Mouse (Mus musculus): ENCODE measurements around the gene Rasgrf1. TPM values are rescaled to one million over a fixed set of nuclear protein-coding genes. Genes with fewer than 3 reads are reported as not detected.

Rasgrf1 gene
- polyA plus RNA-seq, 1 experiment = 0.22 TPM

GRCm38 (mm10) chr9:89953596-89954215 lies 44.0 kb downstream of the Rasgrf1 start:
- no peak for DNase-seq
- 93% methylated on average over 22 of the region's 22 CpGs for WGBS

DNA sequence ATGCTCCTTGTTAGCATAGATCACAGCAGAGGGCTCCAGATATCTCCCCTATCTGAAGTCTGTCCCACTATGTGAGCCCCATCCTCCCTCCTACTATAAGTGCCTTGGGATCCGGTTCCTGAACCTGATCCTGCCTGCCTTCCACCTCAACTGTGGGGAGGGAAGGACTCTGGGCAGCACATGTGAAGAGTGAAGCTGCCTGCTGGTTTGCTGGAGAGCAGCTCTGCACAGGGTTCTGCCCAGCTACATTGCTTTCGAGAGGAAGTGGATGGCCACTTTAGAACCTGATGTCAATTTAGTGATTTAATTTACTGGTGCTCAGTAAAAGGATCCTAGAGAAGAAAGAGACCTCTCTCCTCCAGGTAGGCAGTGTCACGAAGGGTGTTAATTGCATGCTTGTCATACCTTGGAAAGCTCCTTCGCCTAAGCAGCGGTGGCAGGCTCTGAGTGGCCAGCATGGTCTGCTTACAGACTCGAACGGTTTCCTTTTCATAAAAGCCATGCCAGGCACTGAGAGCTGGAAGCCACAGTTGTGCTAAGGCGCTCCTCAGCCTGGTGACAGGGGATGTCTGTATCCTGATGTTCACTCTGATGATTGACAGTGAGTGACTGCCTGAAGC lies 45.3 kb downstream of the Rasgrf1 start:
- no peak for DNase-seq
- 62% methylated on average over 8 of the region's 8 CpGs for WGBS
- Histone ChIP-seq H3K4me3 (ENCODE audit: control insufficient read depth, insufficient read depth, low read length) (no peak overlapping the region), H3K36me3 (ENCODE audit: control insufficient read depth, insufficient read depth, low read length) (no peaks in the 10 kb centered on the region), H3K27me3 (ENCODE audit: control insufficient read depth, insufficient read depth, low read length) (no peaks in the 10 kb centered on the region), H3K27ac (ENCODE audit: control insufficient read depth, insufficient read depth, low read length) (no peak overlapping the region), H3K4me1 (replicated peaks; ENCODE audit: control insufficient read depth, insufficient read depth, low read length) (no peaks in the 10 kb centered on the region)
- TF ChIP-seq CTCF (IDR thresholded peaks at IDR 0.05; ENCODE audit: borderline replicate concordance, control insufficient read depth, extremely low read depth, insufficient read depth, low read length, poor library complexity) (no peak), POLR2A (IDR thresholded peaks at IDR 0.05; ENCODE audit: control insufficient read depth, extremely low read depth, insufficient read depth, low read length, poor library complexity) (no peak)

More at GRCm38 (mm10) chr9:89953596-89954215, 44.0 kb downstream of the Rasgrf1 start:
- Histone ChIP-seq H3K27ac (ENCODE audit: control insufficient read depth, insufficient read depth, low read length) (no peak overlapping the region), H3K4me3 (ENCODE audit: control insufficient read depth, insufficient read depth, low read length) (no peak overlapping the region), H3K27me3 (ENCODE audit: control insufficient read depth, insufficient read depth, low read length) (no peaks in the 10 kb centered on the region), H3K4me1 (replicated peaks; ENCODE audit: control insufficient read depth, insufficient read depth, low read length) (no peaks in the 10 kb centered on the region), H3K36me3 (ENCODE audit: control insufficient read depth, insufficient read depth, low read length) (no peaks in the 10 kb centered on the region)
- TF ChIP-seq POLR2A (IDR thresholded peaks at IDR 0.05; ENCODE audit: control insufficient read depth, extremely low read depth, insufficient read depth, low read length, poor library complexity) = no peak
- no peak for TF ChIP-seq CTCF (IDR thresholded peaks at IDR 0.05; ENCODE audit: borderline replicate concordance, control insufficient read depth, extremely low read depth, insufficient read depth, low read length, poor library complexity)

GRCm38 (mm10) chr9:89958959-89959358 lies 49.3 kb downstream of the Rasgrf1 start:
- no peak overlapping the region for H3K4me3 ChIP-seq (ENCODE audit: control insufficient read depth, insufficient read depth, low read length)
- 77% methylated on average over 2 of the region's 2 CpGs for WGBS
- H3K27ac ChIP-seq (ENCODE audit: control insufficient read depth, insufficient read depth, low read length) = no peak overlapping the region
- no peaks in the 10 kb centered on the region for H3K27me3 ChIP-seq (ENCODE audit: control insufficient read depth, insufficient read depth, low read length)
- no peaks in the 10 kb centered on the region for H3K36me3 ChIP-seq (ENCODE audit: control insufficient read depth, insufficient read depth, low read length)
- DNase-seq = no peak
- H3K4me1 ChIP-seq (replicated peaks; ENCODE audit: control insufficient read depth, insufficient read depth, low read length) = no peaks in the 10 kb centered on the region
- no peak for TF ChIP-seq CTCF (IDR thresholded peaks at IDR 0.05; ENCODE audit: borderline replicate concordance, control insufficient read depth, extremely low read depth, insufficient read depth, low read length, poor library complexity)
- TF ChIP-seq POLR2A (IDR thresholded peaks at IDR 0.05; ENCODE audit: control insufficient read depth, extremely low read depth, insufficient read depth, low read length, poor library complexity) = no peak

DNA sequence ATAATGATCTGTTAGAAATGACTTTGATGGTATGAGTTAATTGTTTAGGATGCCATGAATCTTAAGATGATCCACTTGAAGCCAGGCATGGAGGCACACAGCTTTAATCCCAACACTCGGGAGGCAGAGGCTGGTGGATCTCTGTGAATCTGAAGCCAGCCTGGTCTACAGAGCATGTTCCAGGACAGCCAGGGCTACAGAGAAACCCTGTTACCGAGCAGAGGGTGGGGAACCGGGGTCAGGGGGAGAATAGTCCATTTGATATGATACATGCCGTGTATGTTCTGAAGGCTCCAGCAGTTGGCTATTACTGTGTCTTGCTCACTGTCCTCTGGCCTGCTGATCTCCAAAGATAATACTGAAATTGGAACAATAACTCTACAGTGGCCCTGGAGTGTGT lies 54.4 kb downstream of the Rasgrf1 start:
- no peak for DNase-seq
- no peak overlapping the region for H3K4me3 ChIP-seq (ENCODE audit: control insufficient read depth, insufficient read depth, low read length)
- 88% methylated on average over 4 of the region's 4 CpGs for WGBS

GRCm38 (mm10) chr9:89967716-89968115 lies 58.0 kb downstream of the Rasgrf1 start:
- no peak for TF ChIP-seq CTCF (IDR thresholded peaks at IDR 0.05; ENCODE audit: borderline replicate concordance, control insufficient read depth, extremely low read depth, insufficient read depth, low read length, poor library complexity)
- TF ChIP-seq POLR2A (IDR thresholded peaks at IDR 0.05; ENCODE audit: control insufficient read depth, extremely low read depth, insufficient read depth, low read length, poor library complexity) = no peak
- H3K27ac ChIP-seq (ENCODE audit: control insufficient read depth, insufficient read depth, low read length) = no peak overlapping the region
- H3K36me3 ChIP-seq (ENCODE audit: control insufficient read depth, insufficient read depth, low read length) = no peaks in the 10 kb centered on the region
- H3K4me3 ChIP-seq (ENCODE audit: control insufficient read depth, insufficient read depth, low read length) = no peak overlapping the region
- no peak for DNase-seq
- no peaks in the 10 kb centered on the region for H3K27me3 ChIP-seq (ENCODE audit: control insufficient read depth, insufficient read depth, low read length)
- WGBS = 88% methylated on average over 4 of the region's 4 CpGs
- H3K4me1 ChIP-seq (replicated peaks; ENCODE audit: control insufficient read depth, insufficient read depth, low read length) = no peaks in the 10 kb centered on the region

More for the DNA sequence above, 54.4 kb downstream of the Rasgrf1 start:
- no peaks in the 10 kb centered on the region for H3K36me3 ChIP-seq (ENCODE audit: control insufficient read depth, insufficient read depth, low read length)
- H3K4me1 ChIP-seq (replicated peaks; ENCODE audit: control insufficient read depth, insufficient read depth, low read length) = no peaks in the 10 kb centered on the region
- H3K27me3 ChIP-seq (ENCODE audit: control insufficient read depth, insufficient read depth, low read length) = no peaks in the 10 kb centered on the region
- H3K27ac ChIP-seq (ENCODE audit: control insufficient read depth, insufficient read depth, low read length) = no peak overlapping the region
- TF ChIP-seq POLR2A (IDR thresholded peaks at IDR 0.05; ENCODE audit: control insufficient read depth, extremely low read depth, insufficient read depth, low read length, poor library complexity) (no peak), CTCF (IDR thresholded peaks at IDR 0.05; ENCODE audit: borderline replicate concordance, control insufficient read depth, extremely low read depth, insufficient read depth, low read length, poor library complexity) (no peak)

DNA sequence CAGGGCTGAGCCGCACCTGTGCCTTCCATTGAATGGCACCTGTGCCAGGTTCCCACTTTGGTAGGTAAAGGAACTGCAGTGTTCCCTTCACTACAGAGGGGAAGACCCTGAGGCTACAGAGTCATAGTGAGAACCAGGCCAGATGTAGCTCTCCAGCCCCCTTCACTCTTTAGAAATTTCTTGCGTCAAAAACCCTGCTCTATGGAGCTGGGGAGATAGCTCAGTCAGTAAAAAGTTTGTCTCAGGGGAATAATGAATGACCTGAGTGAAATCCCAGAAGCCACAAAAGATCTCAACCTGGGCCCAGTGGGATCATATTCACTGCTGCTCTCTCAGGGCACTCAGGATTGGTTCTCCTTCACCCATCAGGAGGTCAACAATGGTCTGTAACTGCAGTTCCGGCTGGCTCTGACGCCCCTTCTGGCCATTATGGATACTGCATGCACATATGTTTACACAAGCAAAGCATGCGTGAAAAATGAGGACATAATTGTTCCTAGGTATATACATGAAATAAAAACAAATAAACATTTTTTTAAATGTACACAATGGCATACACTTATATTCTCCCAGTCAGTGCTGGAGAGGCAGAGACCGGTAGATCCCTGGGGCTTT lies 59.2 kb downstream of the Rasgrf1 start:
- H3K36me3 ChIP-seq (ENCODE audit: control insufficient read depth, insufficient read depth, low read length) = no peaks in the 10 kb centered on the region
- H3K4me3 ChIP-seq (ENCODE audit: control insufficient read depth, insufficient read depth, low read length) = no peak overlapping the region
- no peak overlapping the region for H3K27ac ChIP-seq (ENCODE audit: control insufficient read depth, insufficient read depth, low read length)
- H3K27me3 ChIP-seq (ENCODE audit: control insufficient read depth, insufficient read depth, low read length) = no peaks in the 10 kb centered on the region
- TF ChIP-seq POLR2A (IDR thresholded peaks at IDR 0.05; ENCODE audit: control insufficient read depth, extremely low read depth, insufficient read depth, low read length, poor library complexity) = no peak
- no peak for TF ChIP-seq CTCF (IDR thresholded peaks at IDR 0.05; ENCODE audit: borderline replicate concordance, control insufficient read depth, extremely low read depth, insufficient read depth, low read length, poor library complexity)
- WGBS = 90% methylated on average over 6 of the region's 6 CpGs
- no peaks in the 10 kb centered on the region for H3K4me1 ChIP-seq (replicated peaks; ENCODE audit: control insufficient read depth, insufficient read depth, low read length)
- DNase-seq = no peak

All from thymus, adult 2 months (tissue).